Mouse (Mus musculus) bone marrow, adult 2 months (tissue): ENCODE results near the gene Slc4a8. TPM values are rescaled to one million over a fixed set of nuclear protein-coding genes. Genes with fewer than 3 reads are reported as not detected.

Experiments used
- H3K27ac ChIP-seq: fragments of 200-500 bp; 2 replicates; pipeline ENCODE4 v1.5.1; 2012; ENCODE audit warnings: low read depth, mild to moderate bottlenecking, control low read depth, inconsistent platforms, low read length; ENCODE audit not compliant: control insufficient read depth, poor library complexity, insufficient read depth
- H3K4me1 ChIP-seq: fragments of 200-500 bp; 2 replicates; pipeline ENCODE4 v1.6.1; 2011; ENCODE audit warnings: low read length; ENCODE audit not compliant: control insufficient read depth, insufficient read depth
- H3K4me3 ChIP-seq: fragments of 200-500 bp; replicated peaks from 2 replicates; pipeline ENCODE3; 2011; ENCODE audit warnings: mild to moderate bottlenecking, low read depth, low read length, control low read depth; ENCODE audit not compliant: control insufficient read depth
- CTCF ChIP-seq: fragments of 200-500 bp; IDR thresholded peaks from 2 replicates; pipeline ENCODE4 v1.5.1; 2011; ENCODE audit warnings: low read length, control low read depth; ENCODE audit not compliant: control insufficient read depth, insufficient read depth
- POLR2A ChIP-seq: fragments of 200-500 bp; IDR thresholded peaks from 2 replicates; pipeline ENCODE4 v1.6.1; 2011; ENCODE audit warnings: low read depth, mild to moderate bottlenecking, control low read depth, low read length, borderline replicate concordance; ENCODE audit not compliant: control insufficient read depth
- WGBS: fragments of 180-500 bp; shearing (Covaris S2); methylation state at CpG from one replicate; pipeline ENCODE4 v1.1.7; 2018; 5-methylcytosine and 5-hydroxymethylcytosine counted together
- polyA plus RNA-seq: library from polyadenylated mRNA; stranded (reverse); fragments of >200 nt; gene quantifications from 2 replicates; pipeline ENCODE4 v1.2.4, GENCODE M21; 2011; ENCODE audit warnings: low replicate concordance; ENCODE audit not compliant: missing spikeins, insufficient read depth, insufficient read length

Slc4a8 gene
- polyA plus RNA-seq, 1 experiment: 5.2 TPM

- TF ChIP-seq CTCF: no peak
- no peak for TF ChIP-seq POLR2A
- Histone ChIP-seq H3K27ac (no peak overlapping the region), H3K4me3 (no peak overlapping the region), H3K4me1 (no peaks in the 10 kb centered on the region)
- WGBS: 80% methylated on average over 8 of the region's 8 CpGs
Observed at GRCm38 (mm10) chr15:100832144-100832543, 70.6 kb downstream of the Slc4a8 start.

GRCm38 (mm10) chr15:100832784-100833183 lies 71.2 kb downstream of the Slc4a8 start:
- Histone ChIP-seq H3K4me3 (no peak overlapping the region), H3K4me1 (no peaks in the 10 kb centered on the region), H3K27ac (no peak overlapping the region)
- TF ChIP-seq CTCF (no peak), POLR2A (no peak)
- 53% methylated on average over 7 of the region's 7 CpGs for WGBS

DNA sequence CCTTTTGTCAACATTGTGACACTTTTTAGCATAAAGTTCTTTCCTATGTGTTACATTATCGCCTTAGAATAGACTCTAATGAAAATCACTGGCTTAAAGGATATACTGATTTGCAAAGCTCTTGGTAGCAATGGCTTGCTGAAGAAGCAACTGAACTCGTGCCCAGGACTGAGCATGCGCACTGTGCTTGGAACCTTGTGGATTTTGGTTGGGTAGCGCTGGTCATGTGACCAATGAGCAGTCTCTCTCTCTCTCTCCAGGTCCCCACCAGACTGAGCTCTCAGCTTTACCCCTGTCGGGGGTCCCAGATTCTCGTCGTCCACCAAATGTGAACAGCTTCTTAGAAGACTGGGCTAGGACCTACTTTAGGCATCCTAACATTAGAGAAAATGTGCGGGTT lies 75.2 kb downstream of the Slc4a8 start:
- no peak overlapping the region for H3K4me3 ChIP-seq
- 67% methylated on average over 8 of the region's 8 CpGs for WGBS
- no peaks in the 10 kb centered on the region for H3K4me1 ChIP-seq
- TF ChIP-seq CTCF (no peak), POLR2A (no peak)
- H3K27ac ChIP-seq: no peak overlapping the region

GRCm38 (mm10) chr15:100838607-100839207 lies 77.2 kb downstream of the Slc4a8 start:
- H3K27ac ChIP-seq: no peak overlapping the region
- TF ChIP-seq CTCF (peak; percentile 27; the same call in 1 of the 2 replicates), POLR2A (no peak)
- no peak overlapping the region for H3K4me3 ChIP-seq
- H3K4me1 ChIP-seq: no peaks in the 10 kb centered on the region
- 36% methylated on average over 12 of the region's 12 CpGs for WGBS

DNA sequence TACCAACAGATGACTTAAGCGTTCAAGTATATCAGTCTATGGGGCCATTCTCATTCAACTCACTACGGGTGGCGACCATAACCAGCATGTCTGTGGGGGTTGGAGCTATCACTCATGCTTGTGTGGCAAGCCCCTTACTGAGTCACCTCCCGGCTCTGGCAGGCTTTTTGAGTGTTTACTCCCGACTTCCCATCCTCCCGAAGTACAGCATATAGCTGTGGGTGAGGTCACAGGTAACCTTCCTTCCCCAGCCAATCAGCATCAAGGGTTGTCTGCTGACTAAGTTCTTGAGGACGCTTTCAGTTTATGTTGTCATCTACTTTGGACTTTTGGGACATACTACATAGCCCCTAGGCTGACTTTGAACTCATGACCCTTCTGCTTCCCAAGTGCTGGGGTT lies 82.8 kb downstream of the Slc4a8 start:
- Histone ChIP-seq H3K27ac (no peak overlapping the region), H3K4me3 (no peak overlapping the region), H3K4me1 (no peaks in the 10 kb centered on the region)
- TF ChIP-seq CTCF: no peak
- no peak for TF ChIP-seq POLR2A
- 75% methylated on average over 7 of the region's 7 CpGs for WGBS

DNA sequence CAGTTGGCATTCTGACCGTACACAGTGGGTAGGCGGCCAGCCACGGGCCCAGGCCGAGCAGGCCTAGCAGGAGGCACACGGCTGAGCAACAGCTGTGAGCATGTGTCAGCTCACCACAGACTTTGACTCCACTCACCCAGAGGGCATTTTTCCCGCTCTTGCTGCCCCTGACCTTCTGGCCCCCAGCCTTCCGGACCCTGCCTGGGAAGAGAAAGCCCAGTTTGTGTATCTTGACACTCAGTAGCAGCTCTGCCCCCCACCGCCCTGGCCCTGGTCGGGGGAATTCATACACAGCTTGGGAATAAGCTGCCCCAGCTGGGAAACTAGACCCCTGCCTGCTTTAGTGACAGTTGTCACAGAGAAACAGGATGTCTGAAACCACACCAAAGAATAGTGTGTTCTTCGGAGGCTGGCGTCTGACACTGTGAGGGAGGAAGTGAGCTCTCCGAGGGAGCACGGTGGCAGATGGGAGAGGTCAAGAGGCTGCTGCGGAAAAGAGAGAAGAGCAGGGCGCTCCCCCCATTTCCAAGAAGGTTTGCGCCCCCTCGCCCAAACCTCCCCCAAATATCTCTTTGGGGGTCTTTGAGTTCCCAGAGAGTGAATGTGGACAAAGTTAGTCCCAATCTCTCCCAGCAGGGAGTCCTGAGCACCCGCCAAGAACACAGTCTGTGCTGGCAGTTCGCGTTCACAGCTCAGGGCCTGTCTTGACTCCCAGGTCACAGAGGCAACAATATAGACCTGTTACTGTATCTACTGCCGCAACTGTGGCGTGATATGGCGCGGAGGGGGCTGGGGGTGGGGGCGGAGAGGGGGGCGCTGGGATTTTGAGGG lies 83.7 kb downstream of the Slc4a8 start:
- WGBS: 45% methylated on average over 26 of the region's 26 CpGs
- TF ChIP-seq CTCF (no peak), POLR2A (no peak)
- no peaks in the 10 kb centered on the region for H3K4me1 ChIP-seq
- no peak overlapping the region for H3K4me3 ChIP-seq
- peak overlapping the region; percentile 62 for H3K27ac ChIP-seq

- no peak overlapping the region for H3K27ac ChIP-seq
- no peak overlapping the region for H3K4me3 ChIP-seq
- no peaks in the 10 kb centered on the region; the same call in 1 of the 2 replicates for H3K4me1 ChIP-seq
- TF ChIP-seq POLR2A (no peak), CTCF (peak; percentile 28; the same call in 1 of the 2 replicates)
- 82% methylated on average over 6 of the region's 6 CpGs for WGBS
Observed at GRCm38 (mm10) chr15:100847193-100847592, 85.6 kb downstream of the Slc4a8 start.

DNA sequence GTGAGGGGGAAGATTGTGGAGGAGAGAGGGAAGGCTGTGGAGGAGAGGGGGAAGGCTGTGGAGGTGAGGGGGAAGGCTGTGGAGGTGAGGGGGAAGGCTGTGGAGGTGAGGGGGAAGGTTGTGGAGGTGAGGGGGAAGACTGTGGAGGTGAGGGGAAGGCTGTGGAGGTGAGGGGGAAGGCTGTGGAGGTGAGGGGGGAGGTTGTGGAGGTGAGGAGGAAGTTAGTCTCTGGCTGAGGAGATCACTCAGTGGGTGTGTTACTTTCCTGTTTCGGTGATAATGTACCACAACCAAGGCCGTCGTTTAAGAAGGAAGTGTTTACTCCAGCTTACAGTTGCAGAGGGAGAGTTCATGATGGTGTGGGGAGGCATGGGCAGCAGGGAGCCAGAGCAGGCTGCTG lies 96.0 kb downstream of the Slc4a8 start:
- TF ChIP-seq POLR2A (no peak), CTCF (no peak)
- H3K4me3 ChIP-seq: no peak overlapping the region
- WGBS: 25% methylated on average over 3 of the region's 3 CpGs

More for the DNA sequence above, 96.0 kb downstream of the Slc4a8 start:
- no peak overlapping the region for H3K27ac ChIP-seq
- H3K4me1 ChIP-seq: no peaks in the 10 kb centered on the region
